Mouse (Mus musculus) forebrain, embryonic 10.5 days (tissue): ENCODE results near the gene Olfr223. TPM values are rescaled to one million over a fixed set of nuclear protein-coding genes. Genes with fewer than 3 reads are reported as not detected.

ENCODE experiments used
- polyA plus RNA-seq: library from polyadenylated mRNA; unstranded; fragments of >200 nt; fragmentation: Nextera tagmentation; extraction: Ambion mirVana; gene quantifications from 2 replicates; pipeline ENCODE4 v1.2.1, GENCODE M21; 2016

Olfr223 gene
- polyA plus RNA-seq, 1 experiment from 2014 or later = not detected

Other genes starting within 250 kb of the Olfr223 start
- gene Prss38, start 217.6 kb downstream of the Olfr223 start, polyA plus RNA-seq = not detected in 2 replicates
- gene Jmjd4, start 143.2 kb downstream of the Olfr223 start, polyA plus RNA-seq = 19.7 and 20.9 TPM in 2 replicates
- gene Snap47, start 142.1 kb downstream of the Olfr223 start, polyA plus RNA-seq = 111 and 114 TPM in 2 replicates
- gene Zfp867, start 120.8 kb downstream of the Olfr223 start, polyA plus RNA-seq = 8.9 and 9.3 TPM in 2 replicates
- gene Zkscan17, start 66.5 kb downstream of the Olfr223 start, polyA plus RNA-seq = 43.1 and 44.2 TPM in 2 replicates
- gene Nlrp3, start 51.7 kb downstream of the Olfr223 start, polyA plus RNA-seq = 0.04 TPM in 1 of 2 replicates, not detected in the other
- not detected in 2 replicates for gene Olfr222, start 17.1 kb downstream of the Olfr223 start, polyA plus RNA-seq
- 24.8 and 28.3 TPM in 2 replicates for gene Mprip, start 68.0 kb upstream of the Olfr223 start, polyA plus RNA-seq
- 3.8 TPM in 2 replicates for gene Pld6, start 194.4 kb upstream of the Olfr223 start, polyA plus RNA-seq
- gene Flcn, start 216.7 kb upstream of the Olfr223 start, polyA plus RNA-seq = 30.9 and 35.4 TPM in 2 replicates
- 33.6 and 38.8 TPM in 2 replicates for gene Nt5m, start 246.2 kb upstream of the Olfr223 start, polyA plus RNA-seq
- gene Cops3, start 246.5 kb upstream of the Olfr223 start, polyA plus RNA-seq = 256 and 258 TPM in 2 replicates